Mouse (Mus musculus): Measurements from ENCODE around the gene Reg3b.
"Not testable (repeated sequence)": the region's sequence is repeated elsewhere in the genome, so short reads cannot be mapped to it uniquely, and the experiment has no call there.

Reg3b gene

GRCm38 (mm10) chr6:78370357-78370756 lies at the start of gene Reg3b:
Gene Reg3b (plus strand): TSS chr6:78370657.
- DNase-seq (ENCODE audit: low read depth, low spot score), result no peak

GRCm38 (mm10) chr6:78327798-78328197 lies 42.7 kb upstream of the Reg3b start:
- no peak for DNase-seq (ENCODE audit: low read depth, low spot score)

GRCm38 (mm10) chr6:78329166-78329565 lies 41.3 kb upstream of the Reg3b start:
- DNase-seq (ENCODE audit: low read depth, low spot score), result no peak

GRCm38 (mm10) chr6:78331919-78332569 lies 38.4 kb upstream of the Reg3b start:
- DNase-seq (ENCODE audit: low read depth, low spot score), result peak; percentile 15

GRCm38 (mm10) chr6:78340296-78340695 lies 30.2 kb upstream of the Reg3b start:
- DNase-seq (ENCODE audit: low read depth, low spot score), result no peak

- no peak for DNase-seq (ENCODE audit: low read depth, low spot score)
These were observed 28.8 kb upstream of the Reg3b start for GRCm38 (mm10) chr6:78341689-78342088.

GRCm38 (mm10) chr6:78361971-78362563 lies 8.4 kb upstream of the Reg3b start:
- no peak for DNase-seq (ENCODE audit: low read depth, low spot score)

GRCm38 (mm10) chr6:78378765-78379164 lies 8.3 kb downstream of the Reg3b start, which contains the start of gene Reg3d:
Gene Reg3d (minus strand): TSS chr6:78378865.
- no peak for DNase-seq (ENCODE audit: low read depth, low spot score)

GRCm38 (mm10) chr6:78380409-78380808 lies 10.0 kb downstream of the Reg3b start, which contains the start of gene Reg3a:
Gene Reg3a (plus strand): TSS chr6:78380709.
- DNase-seq (ENCODE audit: low read depth, low spot score), result no peak

- DNase-seq (ENCODE audit: low read depth, low spot score), result no peak
These were observed 15.2 kb downstream of the Reg3b start for GRCm38 (mm10) chr6:78385609-78386008.

GRCm38 (mm10) chr6:78395323-78395722 lies 24.9 kb downstream of the Reg3b start, which contains the start of gene Reg2:
Gene Reg2 (plus strand): TSS chr6:78395623.
- not testable (repeated sequence) for DNase-seq (ENCODE audit: low read depth, low spot score)

- DNase-seq (ENCODE audit: low read depth, low spot score), result not testable (repeated sequence)
These were observed 52.0 kb downstream of the Reg3b start, which contains the start of gene Reg1 for GRCm38 (mm10) chr6:78422411-78422810. Gene Reg1 (plus strand): TSS chr6:78422711.
